In the genomic region with DNA sequence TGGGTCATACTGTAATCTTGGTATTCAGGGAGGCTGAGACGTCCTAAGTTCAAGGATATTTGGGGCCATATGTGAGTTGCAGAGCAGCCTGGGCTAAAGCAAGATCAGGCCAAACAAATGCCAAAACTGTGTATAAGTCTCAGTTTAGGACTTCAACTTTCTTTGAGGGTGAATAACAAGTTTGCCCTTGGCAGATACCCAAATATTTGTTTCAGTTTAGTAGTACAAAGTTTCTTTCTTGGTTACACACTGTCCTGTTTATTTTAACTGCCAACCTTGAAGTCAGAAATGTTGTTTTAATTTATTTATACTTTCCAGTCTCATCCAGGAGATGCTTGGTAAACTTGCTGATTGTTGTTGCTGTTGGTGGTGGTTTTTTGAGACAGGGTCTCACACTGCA, we compare ENCODE assay signal across 22 mouse cellular contexts.
"Had no signal": no experiment of that assay in that cellular context is flagged by ENCODE, and none has a peak within 500 bp of the region (broad histone marks: within the 10 kb centered on the region; RNA-seq: fewer than 3 reads in every experiment).

No protein-coding gene starts in this region.

- H3K9ac ChIP-seq: limb, embryonic 12.5 days; limb, embryonic 15.5 days; liver, embryonic 14.5 days; lung, embryonic 15.5 days; midbrain, embryonic 13.5 days; neural tube, embryonic 13.5 days had no signal

- DNase-seq: kidney, adult 18-20 months; kidney, postnatal 14 days; left cerebral cortex, postnatal 4 days; lung, adult 18-20 months; lung, postnatal 10 days; lung, postnatal 36 days; retina, postnatal 1 day; right cerebral cortex, postnatal 25 days; spleen, adult 18-20 months; thymus, adult 18-20 months; thymus, postnatal 36 days had no signal

- H3K4me3 ChIP-seq: limb, embryonic 12.5 days; limb, embryonic 15.5 days; midbrain, embryonic 10.5 days; midbrain, embryonic 13.5 days; neural tube, embryonic 13.5 days had no signal

- H3K36me3 ChIP-seq: limb, embryonic 12.5 days; limb, embryonic 15.5 days; lung, embryonic 15.5 days; midbrain, embryonic 10.5 days; midbrain, embryonic 13.5 days; neural tube, embryonic 13.5 days had no signal

- H3K27me3 ChIP-seq: lung, embryonic 15.5 days; megakaryocyte, embryonic 14.5 days had no signal

- H3K9me3 ChIP-seq: limb, embryonic 12.5 days; limb, embryonic 15.5 days; lung, embryonic 15.5 days; megakaryocyte, embryonic 14.5 days; midbrain, embryonic 10.5 days; midbrain, embryonic 13.5 days; neural tube, embryonic 13.5 days had no signal

- H3K4me2 ChIP-seq: limb, embryonic 12.5 days; limb, embryonic 15.5 days; midbrain, embryonic 13.5 days; neural tube, embryonic 13.5 days had no signal

- ATAC-seq: inflammation-experienced regulatory T-cells, adult 6 months; intestine, embryonic 16.5 days; midbrain, embryonic 13.5 days; midbrain, embryonic 16.5 days had no signal

- H3K27ac ChIP-seq: limb, embryonic 12.5 days; limb, embryonic 15.5 days; liver, embryonic 14.5 days; lung, embryonic 15.5 days; midbrain, embryonic 10.5 days; midbrain, embryonic 13.5 days; neural tube, embryonic 13.5 days had no signal
